Mouse (Mus musculus) ES-E14 (cell line): Measurements from ENCODE around the gene Ddx55.

Experiments used
- CHD2 ChIP-seq: IDR thresholded peaks from 2 replicates; pipeline ENCODE4 v1.6.1; 2014; ENCODE audit warnings: mild to moderate bottlenecking, low read depth, low read length, inconsistent platforms
- ZC3H11A ChIP-seq: IDR thresholded peaks from 2 replicates; pipeline ENCODE4 v1.6.1; 2012; ENCODE audit warnings: low read depth, mild to moderate bottlenecking, inconsistent platforms, low read length, borderline replicate concordance

DNA sequence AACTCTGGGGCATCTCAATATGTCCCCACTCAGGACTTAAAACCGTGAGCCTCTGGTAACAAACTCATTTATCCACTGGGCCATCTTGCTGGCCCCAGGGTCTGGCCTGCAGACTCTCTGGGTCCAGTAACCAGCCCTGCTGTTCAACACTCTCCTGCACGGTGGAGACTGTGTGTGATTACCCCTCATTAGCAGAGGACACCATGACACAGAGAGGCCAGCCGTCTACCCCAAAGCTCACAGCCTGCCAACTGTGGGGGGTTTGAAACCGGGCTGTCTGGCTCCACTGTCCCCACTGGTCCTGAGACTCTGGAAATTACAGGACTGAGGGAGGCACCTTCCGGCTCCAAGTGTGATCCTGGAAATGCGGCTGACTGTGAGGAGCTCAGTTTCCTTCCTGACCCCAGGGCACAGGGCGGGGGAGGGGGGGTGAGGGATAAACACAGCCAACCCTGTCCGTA is 23.4 kb upstream of the Ddx55 start:
- TF ChIP-seq ZC3H11A (no peak), CHD2 (no peak)
